Mouse (Mus musculus) CH12.LX (cell line): ENCODE results near the gene Prlh. TPM values are rescaled to one million over a fixed set of nuclear protein-coding genes. Genes with fewer than 3 reads are reported as not detected.

ENCODE experiments used
- DNase-seq: peaks from one replicate; pipeline ENCODE4 v3.0.0-alpha.2; 2013; ENCODE audit errors: extremely low read depth
- H3K27ac ChIP-seq: 2 replicates; pipeline ENCODE4 v1.5.1; 2012; ENCODE audit warnings: low read depth, mild to moderate bottlenecking, control low read depth, moderate library complexity; ENCODE audit not compliant: insufficient read depth
- H3K27me3 ChIP-seq: replicated peaks from 2 replicates; pipeline ENCODE3; 2012; ENCODE audit warnings: inconsistent platforms
- H3K36me3 ChIP-seq, 2 experiments: replicated peaks in 1 of 2; 2 replicates each; pipeline versions ENCODE3 to v1.6.1; 2012; ENCODE audit warnings: inconsistent platforms in 1 of 2, low read length in 1 of 2, mild to moderate bottlenecking in 1 of 2, mixed read lengths in 1 of 2, moderate library complexity in 1 of 2; ENCODE audit not compliant: control insufficient read depth in 1 of 2, insufficient read depth in 1 of 2
- H3K4me1 ChIP-seq, 2 experiments: 2 replicates each; pipeline ENCODE4 v1.6.1; 2012; ENCODE audit warnings: inconsistent platforms in 1 of 2, moderate library complexity in 1 of 2; ENCODE audit not compliant: insufficient read depth in 2 of 2, control insufficient read depth in 1 of 2
- H3K4me2 ChIP-seq: 2 replicates; pipeline ENCODE4 v1.6.1; 2012; ENCODE audit warnings: low read depth, mild to moderate bottlenecking, control low read depth; ENCODE audit not compliant: poor library complexity, insufficient read depth, severe bottlenecking
- H3K4me3 ChIP-seq, 3 experiments: fragments of 150-350 bp in 1 of 3; sonication (generic) in 1 of 3; replicated peaks in 1 of 3; 2 replicates each; pipeline versions ENCODE3 to v1.5.1; 2011 to 2012; ENCODE audit warnings: low read depth in 2 of 3, low read length in 2 of 3, mild to moderate bottlenecking in 2 of 3, moderate library complexity in 2 of 3, control low read depth in 1 of 3, improper control_type of control experiment in 1 of 3, inconsistent platforms in 1 of 3, mixed read lengths in 1 of 3; ENCODE audit not compliant: poor library complexity in 1 of 3
- H3K79me2 ChIP-seq: replicated peaks from 2 replicates; pipeline ENCODE4 v1.6.1; 2012; ENCODE audit warnings: mild to moderate bottlenecking, moderate library complexity; ENCODE audit not compliant: control insufficient read depth, poor library complexity, insufficient read depth, severe bottlenecking; ENCODE audit errors: extremely low read depth
- H3K9ac ChIP-seq: 2 replicates; pipeline ENCODE4 v1.6.1; 2012; ENCODE audit warnings: low read depth, mild to moderate bottlenecking, control low read depth, moderate library complexity; ENCODE audit not compliant: insufficient read depth
- H3K9me3 ChIP-seq: replicated peaks from 2 replicates; pipeline ENCODE3; 2012; ENCODE audit warnings: low read length, inconsistent platforms, mixed read lengths
- CTCF ChIP-seq, 2 experiments: IDR thresholded peaks in 1 of 2; conservative IDR thresholded peaks in 1 of 2; 2 replicates each; pipeline ENCODE4 v1.5.1; 2011 to 2012; ENCODE audit warnings: low read depth in 2 of 2, low read length in 2 of 2, improper control_type of control experiment in 1 of 2, inconsistent platforms in 1 of 2, mild to moderate bottlenecking in 1 of 2, moderate library complexity in 1 of 2
- EP300 ChIP-seq: IDR thresholded peaks from 2 replicates; pipeline ENCODE4 v1.6.1; 2011; ENCODE audit warnings: low read length, improper control_type of control experiment
- GABPA ChIP-seq: IDR thresholded peaks from 2 replicates; pipeline ENCODE4 v1.6.1; 2012; ENCODE audit warnings: low read depth, low read length, improper control_type of control experiment, inconsistent platforms; ENCODE audit not compliant: insufficient replicate concordance
- HCFC1 ChIP-seq: IDR thresholded peaks from 2 replicates; pipeline ENCODE4 v1.6.1; 2012; ENCODE audit warnings: low read depth, mild to moderate bottlenecking, inconsistent platforms, low read length, improper control_type of control experiment
- JUN ChIP-seq: IDR thresholded peaks from 2 replicates; pipeline ENCODE4 v1.6.1; 2011; ENCODE audit warnings: low read depth, mild to moderate bottlenecking, low read length, improper control_type of control experiment, moderate library complexity; ENCODE audit not compliant: insufficient read depth
- JUND ChIP-seq: conservative IDR thresholded peaks from 2 replicates; pipeline ENCODE4 v1.6.1; 2011; ENCODE audit warnings: low read depth, low read length, improper control_type of control experiment
- KAT2A ChIP-seq: IDR thresholded peaks from 2 replicates; pipeline ENCODE4 v1.6.1; 2012; ENCODE audit warnings: low read length, improper control_type of control experiment, inconsistent platforms; ENCODE audit not compliant: insufficient replicate concordance
- MAX ChIP-seq: IDR thresholded peaks from 2 replicates; pipeline ENCODE4 v1.6.1; 2011; ENCODE audit warnings: low read length, improper control_type of control experiment
- MEF2A ChIP-seq: IDR thresholded peaks from 2 replicates; pipeline ENCODE4 v1.6.1; 2014; ENCODE audit warnings: low read depth, mild to moderate bottlenecking, inconsistent platforms, low read length, improper control_type of control experiment, borderline replicate concordance
- MYC ChIP-seq: IDR thresholded peaks from 2 replicates; pipeline ENCODE4 v1.6.1; 2011; ENCODE audit warnings: low read depth, mild to moderate bottlenecking, improper control_type of control experiment, low read length
- POLR2A ChIP-seq: IDR thresholded peaks from 2 replicates; pipeline ENCODE4 v1.6.1; 2011; ENCODE audit warnings: low read depth, mild to moderate bottlenecking, improper control_type of control experiment, low read length
- RCOR1 ChIP-seq: conservative IDR thresholded peaks from 2 replicates; pipeline ENCODE4 v1.6.1; 2012; ENCODE audit warnings: low read depth, mild to moderate bottlenecking, inconsistent platforms, low read length, improper control_type of control experiment
- SMC3 ChIP-seq: IDR thresholded peaks from 2 replicates; pipeline ENCODE4 v1.6.1; 2011; ENCODE audit warnings: low read depth, low read length, improper control_type of control experiment
- TCF12 ChIP-seq: IDR thresholded peaks from 2 replicates; pipeline ENCODE4 v1.6.1; 2014; ENCODE audit warnings: low read depth, mild to moderate bottlenecking, inconsistent platforms, low read length, improper control_type of control experiment
- ZKSCAN1 ChIP-seq: IDR thresholded peaks from 2 replicates; pipeline ENCODE4 v1.6.1; 2012; ENCODE audit warnings: low read depth, inconsistent platforms, low read length, improper control_type of control experiment, borderline replicate concordance
- ZMIZ1 ChIP-seq: IDR thresholded peaks from 2 replicates; pipeline ENCODE4 v1.6.1; 2012; ENCODE audit warnings: low read depth, mild to moderate bottlenecking, inconsistent platforms, low read length, improper control_type of control experiment
- dilution Hi-C: fragments of 300-500 bp; cut with MboI; formaldehyde crosslinking; loops from 2 replicates; pipeline ENCODE4 v1.14.3; 2020; ENCODE audit warnings: low sequenced_read_pairs; ENCODE audit not compliant: extremely low pct_unique_long_range_greater_than_20kb, extremely low pct_ligation_motif_present
- in situ Hi-C: fragments of 300-500 bp; cut with MboI; formaldehyde crosslinking; loops from 3 replicates; pipeline ENCODE4 v1.14.3; 2019; ENCODE audit warnings: low sequenced_read_pairs, low pct_ligation_motif_present, low pct_unique_long_range_greater_than_20kb, mixed read lengths
- polyA plus RNA-seq: library from polyadenylated mRNA; unstranded; fragments of >175 nt; gene quantifications from 2 replicates; pipeline ENCODE4 v1.2.1, GENCODE M21; 2012; ENCODE audit warnings: low read depth; ENCODE audit not compliant: insufficient read length
- total RNA-seq, 2 experiments: library from RNA; depleted of rRNA; stranded (reverse); fragments of 300-350 nt in 1 of 2; fragments of >200 nt in 1 of 2; gene quantifications; 2 replicates each; pipeline ENCODE4 v1.2.3; 2012 to 2014

The Prlh gene
- total and polyA plus RNA-seq, 3 experiments: not detected

- in situ Hi-C loops: no loop called here
- H3K4me2 ChIP-seq: no peak overlapping the region
- peaks cover 15% of the 10 kb centered on the region for H3K9me3 ChIP-seq
- H3K36me3 ChIP-seq: no peaks in the 10 kb centered on the region
- H3K4me3 ChIP-seq: no peak overlapping the region
- no peak overlapping the region for H3K27ac ChIP-seq
- H3K9ac ChIP-seq: no peak overlapping the region
- H3K27me3 ChIP-seq: peaks cover 46% of the 10 kb centered on the region
- H3K79me2 ChIP-seq: no peaks in the 10 kb centered on the region
- TF ChIP-seq EP300: no peak
- TF ChIP-seq JUND: no peak
- TF ChIP-seq ZKSCAN1: no peak
- TF ChIP-seq RCOR1: no peak
- no peak for TF ChIP-seq ZMIZ1
- no peak for TF ChIP-seq GABPA
- no peak for TF ChIP-seq KAT2A
- TF ChIP-seq POLR2A: no peak
- no peak for TF ChIP-seq TCF12
- no peak for TF ChIP-seq MEF2A
- no peak for TF ChIP-seq SMC3
- TF ChIP-seq JUN: no peak
- no peak for TF ChIP-seq MAX
- no peak for TF ChIP-seq HCFC1
- no peak for TF ChIP-seq MYC
- dilution Hi-C loops: no loop called here
- no peak for DNase-seq
- no peaks in the 10 kb centered on the region for H3K4me1 ChIP-seq
These were observed 44.7 kb downstream of the Prlh start for GRCm38 (mm10) chr1:90997641-90998040.

GRCm38 (mm10) chr1:90998268-90998890 is 45.5 kb downstream of the Prlh start, which contains the start of gene Lrrfip1:
Lrrfip1 (plus strand) TSS chr1:90998737.
- Histone ChIP-seq H3K36me3 (no peaks in the 10 kb centered on the region), H3K4me2 (no peak within 1 kb of the TSS), H3K27me3 (peaks cover 52% of the 10 kb centered on the region), H3K4me3 (peak within 1 kb of the TSS in 1 of 3 experiments; percentile 40), H3K9me3 (peaks cover 15% of the 10 kb centered on the region), H3K9ac (no peak within 1 kb of the TSS), H3K79me2 (no peaks in the 10 kb centered on the region), H3K27ac (no peak within 1 kb of the TSS), H3K4me1 (no peaks in the 10 kb centered on the region)
- TF ChIP-seq JUND: no peak
- no peak for TF ChIP-seq KAT2A
- TF ChIP-seq CTCF (conservative IDR thresholded peaks at IDR 0.05 in 1 of 2, IDR thresholded peaks at IDR 0.05 in 1 of 2; ENCODE audit: low read depth in 2 of 2, low read length in 2 of 2): no peak
- TF ChIP-seq MAX: no peak
- no peak for TF ChIP-seq RCOR1
- TF ChIP-seq MYC: no peak
- TF ChIP-seq MEF2A: no peak
- DNase-seq: no peak
- in situ Hi-C loops: no loop called here
- dilution Hi-C loops: no loop called here
